Mouse (Mus musculus) intestine, embryonic 15.5 days (tissue): ENCODE measurements at regions not wholly inside any gene's neighbourhood (a gene's known extent, or its start where the extent isn't known, plus 50 kb on each side); places are given as distances from the start of the nearest gene placed in this dataset.

Experiments used
- ATAC-seq: fragments of 200-750 bp; cut with Nextera tagmentation; 2 replicates; pipeline ENCODE4 v1.8.0; 2017; ENCODE audit warnings: moderate TSS enrichment, moderate library complexity
- H3K27ac ChIP-seq: fragments of 300-500 bp; sonication (generic); 2 replicates; pipeline ENCODE4 v1.5.1; 2015; ENCODE audit warnings: mild to moderate bottlenecking, inconsistent platforms
- H3K27me3 ChIP-seq: fragments of 300-500 bp; sonication (generic); replicated peaks from 2 replicates; pipeline ENCODE4 v1.6.1; 2015; ENCODE audit warnings: inconsistent platforms
- H3K36me3 ChIP-seq: fragments of 300-500 bp; sonication (generic); 2 replicates; pipeline ENCODE4 v1.6.1; 2015; ENCODE audit warnings: inconsistent platforms
- H3K4me1 ChIP-seq: fragments of 300-500 bp; sonication (generic); replicated peaks from 2 replicates; pipeline ENCODE4 v1.6.1; 2015; ENCODE audit warnings: inconsistent platforms
- H3K4me2 ChIP-seq: fragments of 300-500 bp; sonication (generic); replicated peaks from 2 replicates; pipeline ENCODE4 v1.6.1; 2015; ENCODE audit warnings: mild to moderate bottlenecking, inconsistent platforms
- H3K4me3 ChIP-seq: fragments of 300-500 bp; sonication (generic); replicated peaks from 2 replicates; pipeline ENCODE4 v1.5.1; 2015; ENCODE audit warnings: inconsistent platforms
- H3K9ac ChIP-seq: fragments of 300-500 bp; sonication (generic); 2 replicates; pipeline ENCODE4 v1.6.1; 2015; ENCODE audit warnings: inconsistent platforms
- H3K9me3 ChIP-seq: fragments of 300-500 bp; sonication (generic); 2 replicates; pipeline ENCODE4 v1.6.1; 2016; ENCODE audit warnings: inconsistent platforms
- WGBS: fragments of 180-500 bp; shearing (Covaris S2); methylation state at CpG from one replicate; pipeline ENCODE4 v1.1.7; 2015; 5-methylcytosine and 5-hydroxymethylcytosine counted together

- WGBS = 84% methylated on average over 3 of the region's 3 CpGs
Observed at GRCm38 (mm10) chr2:117766450-117766849, 345.2 kb upstream of the Thbs1 start.

GRCm38 (mm10) chr2:117769402-117770114 lies 342.1 kb upstream of the Thbs1 start:
- Histone ChIP-seq H3K36me3 (no peaks in the 10 kb centered on the region), H3K9ac (no peak overlapping the region), H3K4me1 (no peaks in the 10 kb centered on the region; the same call in 1 of the 2 replicates), H3K4me2 (no peak overlapping the region), H3K27me3 (no peaks in the 10 kb centered on the region), H3K9me3 (no peaks in the 10 kb centered on the region), H3K4me3 (no peak overlapping the region), H3K27ac (no peak overlapping the region)
- 45% methylated on average over 7 of the region's 7 CpGs for whole genome bisulfite sequencing
- ATAC-seq = peak; percentile 47

More at GRCm38 (mm10) chr2:117766450-117766849, 345.2 kb upstream of the Thbs1 start:
- no peaks in the 10 kb centered on the region for H3K36me3 ChIP-seq
- H3K4me3 ChIP-seq = no peak overlapping the region
- no peak overlapping the region for H3K27ac ChIP-seq
- no peaks in the 10 kb centered on the region for H3K9me3 ChIP-seq
- no peak overlapping the region for H3K9ac ChIP-seq
- H3K27me3 ChIP-seq = no peaks in the 10 kb centered on the region
- no peak overlapping the region for H3K4me2 ChIP-seq
- no peak for ATAC-seq
- no peaks in the 10 kb centered on the region; the same call in 1 of the 2 replicates for H3K4me1 ChIP-seq

GRCm38 (mm10) chr2:117770115-117770485 lies 341.6 kb upstream of the Thbs1 start:
- 0 out of 2 replicates have a peak, but pooled peaks have one; percentile 12 for ATAC-seq
- Histone ChIP-seq H3K4me1 (no peaks in the 10 kb centered on the region; the same call in 1 of the 2 replicates), H3K27ac (no peak overlapping the region), H3K9me3 (no peaks in the 10 kb centered on the region), H3K9ac (no peak overlapping the region), H3K36me3 (no peaks in the 10 kb centered on the region), H3K4me2 (no peak overlapping the region), H3K4me3 (no peak overlapping the region), H3K27me3 (no peaks in the 10 kb centered on the region)
- WGBS = 68% methylated on average over 3 of the region's 3 CpGs

- ATAC-seq = no peak
- H3K4me1 ChIP-seq = no peaks in the 10 kb centered on the region
- no peak overlapping the region for H3K27ac ChIP-seq
- no peaks in the 10 kb centered on the region for H3K36me3 ChIP-seq
- H3K4me2 ChIP-seq = no peak overlapping the region
- no peaks in the 10 kb centered on the region for H3K27me3 ChIP-seq
- no peak overlapping the region for H3K9ac ChIP-seq
- H3K9me3 ChIP-seq = no peaks in the 10 kb centered on the region
- no peak overlapping the region for H3K4me3 ChIP-seq
- WGBS = 79% methylated on average over 3 of the region's 3 CpGs
Observed at GRCm38 (mm10) chr2:117780287-117780686, 331.4 kb upstream of the Thbs1 start.

GRCm38 (mm10) chr2:117780816-117781215 lies 330.9 kb upstream of the Thbs1 start:
- Histone ChIP-seq H3K4me3 (no peak overlapping the region), H3K9ac (no peak overlapping the region), H3K27me3 (no peaks in the 10 kb centered on the region), H3K4me1 (no peaks in the 10 kb centered on the region), H3K4me2 (no peak overlapping the region), H3K27ac (no peak overlapping the region), H3K9me3 (no peaks in the 10 kb centered on the region), H3K36me3 (no peaks in the 10 kb centered on the region)
- 72% methylated on average over 7 of the region's 7 CpGs for WGBS
- ATAC-seq = no peak

- Histone ChIP-seq H3K27me3 (no peaks in the 10 kb centered on the region), H3K4me2 (no peak overlapping the region), H3K36me3 (no peaks in the 10 kb centered on the region), H3K4me3 (no peak overlapping the region), H3K27ac (no peak overlapping the region), H3K9ac (no peak overlapping the region), H3K9me3 (no peaks in the 10 kb centered on the region), H3K4me1 (no peaks in the 10 kb centered on the region)
- WGBS = 77% methylated on average over 1 of the region's 1 CpGs
- no peak for ATAC-seq
Observed at GRCm38 (mm10) chr2:117787321-117787720, 324.4 kb upstream of the Thbs1 start.

GRCm38 (mm10) chr2:117794285-117794684 lies 317.4 kb upstream of the Thbs1 start:
- WGBS = 65% methylated on average over 1 of the region's 1 CpGs
- no peaks in the 10 kb centered on the region for H3K9me3 ChIP-seq
- H3K4me3 ChIP-seq = no peak overlapping the region
- no peak overlapping the region for H3K27ac ChIP-seq
- no peak overlapping the region for H3K4me2 ChIP-seq
- H3K4me1 ChIP-seq = no peaks in the 10 kb centered on the region
- no peak for ATAC-seq
- no peaks in the 10 kb centered on the region for H3K27me3 ChIP-seq
- H3K36me3 ChIP-seq = no peaks in the 10 kb centered on the region
- no peak overlapping the region for H3K9ac ChIP-seq

GRCm38 (mm10) chr2:117801946-117802600 lies 309.6 kb upstream of the Thbs1 start:
- Histone ChIP-seq H3K4me2 (no peak overlapping the region), H3K9me3 (no peaks in the 10 kb centered on the region), H3K27ac (no peak overlapping the region), H3K27me3 (no peaks in the 10 kb centered on the region), H3K36me3 (no peaks in the 10 kb centered on the region), H3K9ac (no peak overlapping the region), H3K4me3 (no peak overlapping the region), H3K4me1 (no peaks in the 10 kb centered on the region)
- no peak for ATAC-seq

- 48% methylated on average over 2 of the region's 2 CpGs for WGBS
- Histone ChIP-seq H3K27me3 (no peaks in the 10 kb centered on the region), H3K4me3 (no peak overlapping the region), H3K4me2 (no peak overlapping the region), H3K4me1 (no peaks in the 10 kb centered on the region), H3K9ac (no peak overlapping the region), H3K9me3 (no peaks in the 10 kb centered on the region), H3K27ac (no peak overlapping the region), H3K36me3 (no peaks in the 10 kb centered on the region)
- no peak for ATAC-seq
Observed at GRCm38 (mm10) chr2:117802686-117803085, 309.0 kb upstream of the Thbs1 start.

- no peaks in the 10 kb centered on the region for H3K4me1 ChIP-seq
- no peaks in the 10 kb centered on the region for H3K36me3 ChIP-seq
- no peak for ATAC-seq
- H3K9me3 ChIP-seq = no peaks in the 10 kb centered on the region
- no peak overlapping the region for H3K4me3 ChIP-seq
- H3K4me2 ChIP-seq = no peak overlapping the region
- no peak overlapping the region for H3K27ac ChIP-seq
- H3K9ac ChIP-seq = no peak overlapping the region
- H3K27me3 ChIP-seq = no peaks in the 10 kb centered on the region
Observed at GRCm38 (mm10) chr2:117804686-117805085, 307.0 kb upstream of the Thbs1 start.

GRCm38 (mm10) chr2:117807121-117807520 lies 304.6 kb upstream of the Thbs1 start:
- ATAC-seq = no peak
- 84% methylated on average over 3 of the region's 3 CpGs for WGBS
- no peak overlapping the region for H3K27ac ChIP-seq
- no peaks in the 10 kb centered on the region for H3K27me3 ChIP-seq
- H3K9ac ChIP-seq = no peak overlapping the region
- no peaks in the 10 kb centered on the region for H3K36me3 ChIP-seq
- H3K4me2 ChIP-seq = no peak overlapping the region
- H3K9me3 ChIP-seq = no peaks in the 10 kb centered on the region
- no peak overlapping the region for H3K4me3 ChIP-seq
- no peaks in the 10 kb centered on the region for H3K4me1 ChIP-seq

- Histone ChIP-seq H3K4me1 (no peaks in the 10 kb centered on the region), H3K27me3 (no peaks in the 10 kb centered on the region), H3K4me2 (no peak overlapping the region), H3K27ac (no peak overlapping the region), H3K4me3 (no peak overlapping the region), H3K36me3 (no peaks in the 10 kb centered on the region), H3K9ac (no peak overlapping the region), H3K9me3 (no peaks in the 10 kb centered on the region)
- no peak for ATAC-seq
- WGBS = 30% methylated on average over 1 of the region's 1 CpGs
Observed at GRCm38 (mm10) chr2:117811506-117811905, 300.2 kb upstream of the Thbs1 start.

GRCm38 (mm10) chr2:117811931-117812330 lies 299.7 kb upstream of the Thbs1 start:
- H3K4me2 ChIP-seq = no peak overlapping the region
- no peak overlapping the region for H3K27ac ChIP-seq
- no peaks in the 10 kb centered on the region for H3K27me3 ChIP-seq
- H3K4me3 ChIP-seq = no peak overlapping the region
- no peak overlapping the region for H3K9ac ChIP-seq
- H3K36me3 ChIP-seq = no peaks in the 10 kb centered on the region
- H3K4me1 ChIP-seq = no peaks in the 10 kb centered on the region
- no peaks in the 10 kb centered on the region for H3K9me3 ChIP-seq
- WGBS = 80% methylated on average over 2 of the region's 2 CpGs
- no peak for ATAC-seq
